Mouse (Mus musculus): Measurements from ENCODE around the gene Acad11. TPM values are rescaled to one million over a fixed set of nuclear protein-coding genes. Genes with fewer than 3 reads are reported as not detected.

The Acad11 gene
- polyA plus RNA-seq, 1 experiment: 28.1 TPM

DNA sequence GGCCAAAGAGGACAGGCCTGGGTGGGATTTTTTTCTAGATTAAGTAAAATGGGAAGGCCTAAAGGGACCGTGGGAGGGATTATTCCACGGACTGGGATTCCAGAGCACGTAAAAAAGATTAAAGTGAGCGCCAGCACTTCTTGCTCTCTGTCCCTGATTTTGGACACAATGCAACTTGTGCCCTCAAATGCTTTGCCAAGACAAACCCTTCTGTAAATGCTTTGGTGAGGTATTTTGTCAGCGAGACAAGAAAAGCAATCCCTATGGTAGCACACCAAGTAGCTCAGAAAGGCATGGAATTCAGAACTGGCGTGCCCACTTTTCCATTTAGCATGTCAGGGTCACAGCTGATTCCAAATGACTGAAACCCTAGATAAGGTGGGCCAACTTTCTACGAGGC is 85.8 kb downstream of the Acad11 start:
- Histone ChIP-seq H3K4me1 (ENCODE audit: control insufficient read depth, insufficient read depth, low read length) (no peaks in the 10 kb centered on the region), H3K4me3 (replicated peaks; ENCODE audit: insufficient read depth, low read depth, low read length) (no peak overlapping the region), H3K27me3 (ENCODE audit: control insufficient read depth, insufficient read depth, low read length) (no peaks in the 10 kb centered on the region), H3K27ac (ENCODE audit: insufficient read depth, low read length) (no peak overlapping the region)
- WGBS: 91% methylated on average over 7 of the region's 7 CpGs
- DNase-seq: no peak
- TF ChIP-seq CTCF (IDR thresholded peaks at IDR 0.05; ENCODE audit: borderline replicate concordance, insufficient read depth, low read depth, low read length) (no peak), POLR2A (IDR thresholded peaks at IDR 0.05; ENCODE audit: borderline replicate concordance, insufficient read depth, low read length) (no peak)

- no peak overlapping the region for H3K27ac ChIP-seq (ENCODE audit: insufficient read depth, low read length)
- WGBS: 93% methylated on average over 7 of the region's 7 CpGs
- no peak for DNase-seq
- H3K27me3 ChIP-seq (ENCODE audit: control insufficient read depth, insufficient read depth, low read length): no peaks in the 10 kb centered on the region
- no peak overlapping the region for H3K4me3 ChIP-seq (replicated peaks; ENCODE audit: insufficient read depth, low read depth, low read length)
- H3K4me1 ChIP-seq (ENCODE audit: control insufficient read depth, insufficient read depth, low read length): no peaks in the 10 kb centered on the region
- TF ChIP-seq POLR2A (IDR thresholded peaks at IDR 0.05; ENCODE audit: borderline replicate concordance, insufficient read depth, low read length) (no peak), CTCF (IDR thresholded peaks at IDR 0.05; ENCODE audit: borderline replicate concordance, insufficient read depth, low read depth, low read length) (no peak)
Measured at GRCm38 (mm10) chr9:104152121-104152520, 88.9 kb downstream of the Acad11 start.

DNA sequence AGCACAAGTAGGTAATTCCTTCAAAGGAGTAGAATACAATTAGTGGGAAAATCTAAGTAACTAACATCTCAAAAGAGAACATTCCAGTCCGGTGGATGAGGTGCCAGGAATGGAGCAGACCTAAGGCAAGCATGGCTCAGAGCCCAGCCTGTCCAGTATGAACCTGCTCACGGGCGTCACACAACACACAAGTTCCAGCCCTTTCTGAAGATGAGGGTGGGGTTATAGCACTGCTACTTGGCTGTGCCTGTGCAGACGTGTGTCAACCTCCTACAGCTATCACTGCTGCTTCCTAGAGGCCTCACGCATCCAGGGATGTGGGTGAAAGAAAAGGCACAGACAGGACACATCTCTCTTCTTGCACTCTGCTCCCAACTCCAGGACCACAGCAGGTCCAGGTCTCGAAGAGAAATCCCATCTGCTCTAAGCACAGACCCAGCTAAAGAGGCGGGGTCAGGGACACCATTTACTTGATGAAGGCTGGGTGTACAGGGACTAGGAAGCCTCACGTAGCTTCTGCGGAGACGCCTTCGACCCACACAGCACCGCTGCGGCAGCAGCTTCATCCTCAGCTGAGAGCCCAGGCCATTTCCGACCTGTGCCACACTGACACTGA is 92.0 kb downstream of the Acad11 start:
- Histone ChIP-seq H3K27me3 (ENCODE audit: control insufficient read depth, insufficient read depth, low read length) (no peaks in the 10 kb centered on the region), H3K4me3 (replicated peaks; ENCODE audit: insufficient read depth, low read depth, low read length) (no peak overlapping the region), H3K27ac (ENCODE audit: insufficient read depth, low read length) (no peak overlapping the region), H3K4me1 (ENCODE audit: control insufficient read depth, insufficient read depth, low read length) (no peaks in the 10 kb centered on the region)
- WGBS: 88% methylated on average over 14 of the region's 14 CpGs
- TF ChIP-seq CTCF (IDR thresholded peaks at IDR 0.05; ENCODE audit: borderline replicate concordance, insufficient read depth, low read depth, low read length) (no peak), POLR2A (IDR thresholded peaks at IDR 0.05; ENCODE audit: borderline replicate concordance, insufficient read depth, low read length) (no peak)
- no peak for DNase-seq

- no peaks in the 10 kb centered on the region for H3K4me1 ChIP-seq (ENCODE audit: control insufficient read depth, insufficient read depth, low read length)
- H3K27me3 ChIP-seq (ENCODE audit: control insufficient read depth, insufficient read depth, low read length): no peaks in the 10 kb centered on the region
- 96% methylated on average over 8 of the region's 8 CpGs for WGBS
- H3K4me3 ChIP-seq (replicated peaks; ENCODE audit: insufficient read depth, low read depth, low read length): no peak overlapping the region
- no peak for DNase-seq
- TF ChIP-seq CTCF (IDR thresholded peaks at IDR 0.05; ENCODE audit: borderline replicate concordance, insufficient read depth, low read depth, low read length): no peak
- no peak for TF ChIP-seq POLR2A (IDR thresholded peaks at IDR 0.05; ENCODE audit: borderline replicate concordance, insufficient read depth, low read length)
- H3K27ac ChIP-seq (ENCODE audit: insufficient read depth, low read length): no peak overlapping the region
Measured at GRCm38 (mm10) chr9:104156506-104156905, 93.3 kb downstream of the Acad11 start.

GRCm38 (mm10) chr9:104157291-104157690 is 94.1 kb downstream of the Acad11 start:
- no peaks in the 10 kb centered on the region for H3K27me3 ChIP-seq (ENCODE audit: control insufficient read depth, insufficient read depth, low read length)
- no peaks in the 10 kb centered on the region for H3K4me1 ChIP-seq (ENCODE audit: control insufficient read depth, insufficient read depth, low read length)
- no peak for DNase-seq
- no peak overlapping the region for H3K27ac ChIP-seq (ENCODE audit: insufficient read depth, low read length)
- no peak overlapping the region for H3K4me3 ChIP-seq (replicated peaks; ENCODE audit: insufficient read depth, low read depth, low read length)
- 89% methylated on average over 7 of the region's 7 CpGs for WGBS
- no peak for TF ChIP-seq CTCF (IDR thresholded peaks at IDR 0.05; ENCODE audit: borderline replicate concordance, insufficient read depth, low read depth, low read length)

DNA sequence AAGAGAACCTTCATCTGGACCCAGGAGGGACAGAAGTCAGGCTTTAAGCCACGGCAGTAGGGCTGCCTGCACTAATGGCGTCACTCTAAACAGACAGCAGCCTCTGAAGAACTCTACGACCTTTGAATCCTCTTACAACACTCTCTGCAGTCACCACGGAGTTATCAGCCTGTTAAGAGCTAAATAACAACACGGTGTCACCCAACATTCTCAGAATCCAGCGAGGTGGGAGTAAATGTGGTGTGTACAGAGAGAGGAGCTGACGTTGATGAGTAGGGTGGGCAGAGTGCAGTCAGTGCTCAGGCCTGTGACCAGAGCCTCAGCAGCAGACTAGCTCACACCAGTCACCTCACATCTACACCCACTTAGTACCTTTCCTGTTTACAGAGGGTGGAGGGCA is 97.9 kb downstream of the Acad11 start:
- no peak overlapping the region for H3K27ac ChIP-seq (ENCODE audit: insufficient read depth, low read length)

GRCm38 (mm10) chr9:104164194-104164593 is 101.0 kb downstream of the Acad11 start:
- no peak for TF ChIP-seq POLR2A (IDR thresholded peaks at IDR 0.05; ENCODE audit: borderline replicate concordance, insufficient read depth, low read length)
- TF ChIP-seq CTCF (IDR thresholded peaks at IDR 0.05; ENCODE audit: borderline replicate concordance, insufficient read depth, low read depth, low read length): no peak
- no peaks in the 10 kb centered on the region for H3K27me3 ChIP-seq (ENCODE audit: control insufficient read depth, insufficient read depth, low read length)
- DNase-seq: no peak
- no peak overlapping the region for H3K27ac ChIP-seq (ENCODE audit: insufficient read depth, low read length)
- no peak overlapping the region for H3K4me3 ChIP-seq (replicated peaks; ENCODE audit: insufficient read depth, low read depth, low read length)
- H3K4me1 ChIP-seq (ENCODE audit: control insufficient read depth, insufficient read depth, low read length): no peaks in the 10 kb centered on the region
- WGBS: 85% methylated on average over 5 of the region's 5 CpGs

More for the DNA sequence above, 97.9 kb downstream of the Acad11 start:
- 86% methylated on average over 7 of the region's 7 CpGs for WGBS
- no peaks in the 10 kb centered on the region for H3K4me1 ChIP-seq (ENCODE audit: control insufficient read depth, insufficient read depth, low read length)
- no peaks in the 10 kb centered on the region for H3K27me3 ChIP-seq (ENCODE audit: control insufficient read depth, insufficient read depth, low read length)
- no peak for DNase-seq
- TF ChIP-seq POLR2A (IDR thresholded peaks at IDR 0.05; ENCODE audit: borderline replicate concordance, insufficient read depth, low read length): no peak
- TF ChIP-seq CTCF (IDR thresholded peaks at IDR 0.05; ENCODE audit: borderline replicate concordance, insufficient read depth, low read depth, low read length): no peak
- no peak overlapping the region for H3K4me3 ChIP-seq (replicated peaks; ENCODE audit: insufficient read depth, low read depth, low read length)

DNA sequence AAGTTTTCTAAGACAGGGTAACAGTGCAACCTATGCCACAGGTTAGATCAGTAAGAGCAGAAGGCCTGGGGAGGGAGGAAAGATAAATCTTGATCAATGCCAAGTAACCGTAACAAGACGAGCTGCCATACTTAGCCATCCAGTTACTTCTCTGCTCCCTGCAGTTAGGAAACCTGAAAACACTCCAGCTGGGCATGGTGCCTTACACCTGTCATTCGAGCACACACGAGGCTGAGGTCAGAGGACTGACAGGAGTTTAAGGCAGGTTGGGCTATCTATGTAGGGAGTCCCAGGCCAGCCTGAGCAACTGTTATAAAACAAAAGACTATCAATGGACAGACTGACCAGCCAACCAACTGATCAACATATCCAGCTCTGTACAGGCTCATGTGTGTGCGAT is 102.7 kb downstream of the Acad11 start:
- DNase-seq: no peak
- TF ChIP-seq CTCF (IDR thresholded peaks at IDR 0.05; ENCODE audit: borderline replicate concordance, insufficient read depth, low read depth, low read length) (no peak), POLR2A (IDR thresholded peaks at IDR 0.05; ENCODE audit: borderline replicate concordance, insufficient read depth, low read length) (no peak)
- H3K27ac ChIP-seq (ENCODE audit: insufficient read depth, low read length): no peak overlapping the region
- 41% methylated on average over 5 of the region's 5 CpGs for WGBS
- H3K27me3 ChIP-seq (ENCODE audit: control insufficient read depth, insufficient read depth, low read length): no peaks in the 10 kb centered on the region
- no peak overlapping the region for H3K4me3 ChIP-seq (replicated peaks; ENCODE audit: insufficient read depth, low read depth, low read length)
- H3K4me1 ChIP-seq (ENCODE audit: control insufficient read depth, insufficient read depth, low read length): no peaks in the 10 kb centered on the region

All from cerebellum, adult 2 months (tissue).